10 mouse cellular contexts compared by ENCODE assay signal in genomic region chr5:122280422-122280826, GRCm38 (mm10). TPM values are rescaled to one million over a fixed set of nuclear protein-coding genes. Genes with fewer than 3 reads are reported as not detected.
DNase-seq lines count a peak whose midpoint lies in the region; ATAC-seq lines count a peak whose summit lies in the region.
"Had no signal": no experiment of that assay in that cellular context is flagged by ENCODE, and none has a peak within 500 bp of the region (broad histone marks: within the 10 kb centered on the region; RNA-seq: fewer than 3 reads in every experiment).

No protein-coding gene starts in this region.

- WGBS in heart, embryonic 15.5 days: 21% methylated on average over 6 of the region's 6 CpGs
- WGBS in intestine, embryonic 15.5 days: 29% methylated on average over 6 of the region's 6 CpGs
- WGBS in lung, embryonic 16.5 days: 18% methylated on average over 6 of the region's 6 CpGs

- H3K27ac ChIP-seq in heart, embryonic 15.5 days: peak overlapping the region; percentile 5; the same call in 1 of the 2 replicates
- peak overlapping the region; percentile 83 for H3K27ac ChIP-seq in intestine, embryonic 15.5 days
- peak overlapping the region; percentile 89 for H3K27ac ChIP-seq in lung, embryonic 16.5 days (ENCODE audit: low read length)
- H3K27ac ChIP-seq: midbrain, embryonic 10.5 days had no signal

- H3K4me1 ChIP-seq in heart, embryonic 15.5 days (replicated peaks): peaks cover 23% of the 10 kb centered on the region
- H3K4me1 ChIP-seq in intestine, embryonic 15.5 days (replicated peaks): peaks cover 11% of the 10 kb centered on the region
- H3K4me1 ChIP-seq in lung, embryonic 16.5 days (replicated peaks; ENCODE audit: control insufficient read depth, insufficient read depth, low read length): peaks cover 25% of the 10 kb centered on the region

- peak overlapping the region; percentile 5; the same call in 1 of the 2 replicates for H3K4me3 ChIP-seq in heart, embryonic 15.5 days
- H3K4me3 ChIP-seq in intestine, embryonic 15.5 days (replicated peaks): no peak overlapping the region
- peak overlapping the region; percentile 16 for H3K4me3 ChIP-seq in lung, embryonic 16.5 days (ENCODE audit: low read length)
- H3K4me3 ChIP-seq: erythroblast, embryonic 14.5 days; midbrain, embryonic 10.5 days had no signal

- no peak for ATAC-seq in heart, embryonic 15.5 days (replicated peaks; ENCODE audit: insufficient number of reproducible peaks, insufficient read depth, low FRiP score, low read depth)
- no peak for ATAC-seq in intestine, embryonic 15.5 days
- 0 out of 2 replicates have a peak, but pooled peaks have one; percentile 18 for ATAC-seq in lung, embryonic 16.5 days (ENCODE audit: low read depth)

- no peaks in the 10 kb centered on the region for H3K9me3 ChIP-seq in heart, embryonic 15.5 days (replicated peaks)
- H3K9me3 ChIP-seq in intestine, embryonic 15.5 days: no peaks in the 10 kb centered on the region
- H3K9me3 ChIP-seq in lung, embryonic 16.5 days (ENCODE audit: control insufficient read depth, low read length): no peaks in the 10 kb centered on the region
- H3K9me3 ChIP-seq: midbrain, embryonic 10.5 days had no signal

- no peaks in the 10 kb centered on the region for H3K27me3 ChIP-seq in heart, embryonic 15.5 days
- no peaks in the 10 kb centered on the region for H3K27me3 ChIP-seq in intestine, embryonic 15.5 days (replicated peaks)
- no peaks in the 10 kb centered on the region for H3K27me3 ChIP-seq in lung, embryonic 16.5 days (ENCODE audit: control insufficient read depth, insufficient read depth, low read depth, low read length)

- DNase-seq in heart, postnatal 4 days: no peak
- peak; percentile 49 for DNase-seq in NIH3T3 (ENCODE audit: low read depth)
- DNase-seq in retina, postnatal 1 day: no peak
- DNase-seq in retina, embryonic 14.5 days (ENCODE audit: low spot score): no peak
- DNase-seq in spleen, postnatal 10 days (ENCODE audit: low spot score in 2 of 2): no peak

- no peaks in the 10 kb centered on the region for H3K36me3 ChIP-seq in heart, embryonic 15.5 days
- no peaks in the 10 kb centered on the region for H3K36me3 ChIP-seq in intestine, embryonic 15.5 days
- H3K36me3 ChIP-seq in lung, embryonic 16.5 days (ENCODE audit: control insufficient read depth, insufficient read depth, low read length): no peaks in the 10 kb centered on the region
- H3K36me3 ChIP-seq: midbrain, embryonic 10.5 days had no signal

- H3K4me2 ChIP-seq in heart, embryonic 15.5 days: peak overlapping the region; percentile 51
- peak overlapping the region; percentile 44 for H3K4me2 ChIP-seq in intestine, embryonic 15.5 days (replicated peaks)
- peak overlapping the region; percentile 47 for H3K4me2 ChIP-seq in lung, embryonic 16.5 days (ENCODE audit: low read depth, low read length)

- H3K9ac ChIP-seq in heart, embryonic 15.5 days: no peak overlapping the region
- no peak overlapping the region for H3K9ac ChIP-seq in intestine, embryonic 15.5 days
- H3K9ac ChIP-seq in lung, embryonic 16.5 days (ENCODE audit: low read length): 0 out of 2 replicates have a peak overlapping the region, but pooled peaks have one; percentile 21

RNA-seq across cellular contexts. Expression of gene Pptc7, which starts 3.7 kb away (rescaled TPM):
- polyA plus RNA-seq in heart, embryonic 15.5 days (2015; fragmentation: Nextera tagmentation; extraction: Ambion mirVana): 11.9 and 12.2 TPM in 2 replicates
- total RNA-seq in heart, postnatal 4 days (2021): 10 to 100 TPM; 44.0 to 47.2 TPM
- polyA plus RNA-seq in intestine, embryonic 15.5 days (2015; fragmentation: Nextera tagmentation; extraction: Ambion mirVana): 10.4 and 11.0 TPM in 2 replicates
- 8.6 and 8.9 TPM in 2 replicates for polyA plus RNA-seq in lung, embryonic 16.5 days (2015; fragmentation: Nextera tagmentation; extraction: Ambion mirVana)

RNA-seq across cellular contexts. Expression of gene Tctn1, which starts 16.2 kb away (rescaled TPM):
- polyA plus RNA-seq in heart, embryonic 15.5 days (2015; fragmentation: Nextera tagmentation; extraction: Ambion mirVana): 2.5 and 3.3 TPM in 2 replicates
- total RNA-seq in heart, postnatal 4 days (2021): 1 to 10 TPM; 6.0 to 6.1 TPM
- 3.0 and 3.2 TPM in 2 replicates for polyA plus RNA-seq in intestine, embryonic 15.5 days (2015; fragmentation: Nextera tagmentation; extraction: Ambion mirVana)
- 6.5 and 7.4 TPM in 2 replicates for polyA plus RNA-seq in lung, embryonic 16.5 days (2015; fragmentation: Nextera tagmentation; extraction: Ambion mirVana)

Comparison
In these comparisons a context has a peak if more than half of its experiments do, and no peak if none do; other contexts are left out.
1. H3K27ac ChIP-seq: peak in every context shown above with its lines; median percentile 89 in lung, embryonic 16.5 days; 83 in intestine, embryonic 15.5 days; 5 in heart, embryonic 15.5 days.